Mouse (Mus musculus) neural tube, embryonic 15.5 days (tissue): ENCODE results near the gene Camta1. TPM values are rescaled to one million over a fixed set of nuclear protein-coding genes. Genes with fewer than 3 reads are reported as not detected.
A peak's percentile ranks its signal among the peaks of the same experiment; 100 is the strongest.

Experiments
- ATAC-seq: fragments of 200-750 bp; cut with Nextera tagmentation; 2 replicates; pipeline ENCODE4 v1.8.0; 2017; ENCODE audit warnings: mild to moderate bottlenecking, moderate TSS enrichment, moderate library complexity; ENCODE audit not compliant: low FRiP score
- H3K27ac ChIP-seq: fragments of 300-500 bp; sonication (generic); replicated peaks from 2 replicates; pipeline ENCODE4 v1.5.1; 2015; ENCODE audit warnings: mild to moderate bottlenecking, inconsistent platforms
- H3K27me3 ChIP-seq: fragments of 300-500 bp; sonication (generic); replicated peaks from 2 replicates; pipeline ENCODE4 v1.6.1; 2015; ENCODE audit warnings: inconsistent platforms
- H3K36me3 ChIP-seq: fragments of 300-500 bp; sonication (generic); 2 replicates; pipeline ENCODE4 v1.6.1; 2015; ENCODE audit warnings: inconsistent platforms
- H3K4me1 ChIP-seq: fragments of 300-500 bp; sonication (generic); 2 replicates; pipeline ENCODE4 v1.6.1; 2015; ENCODE audit warnings: inconsistent platforms
- H3K4me2 ChIP-seq: fragments of 300-500 bp; sonication (generic); 2 replicates; pipeline ENCODE4 v1.6.1; 2015; ENCODE audit warnings: inconsistent platforms, mild to moderate bottlenecking, moderate library complexity
- H3K4me3 ChIP-seq: fragments of 300-500 bp; sonication (generic); replicated peaks from 2 replicates; pipeline ENCODE4 v1.5.1; 2015; ENCODE audit warnings: mild to moderate bottlenecking, inconsistent platforms
- H3K9ac ChIP-seq: fragments of 300-500 bp; sonication (generic); replicated peaks from 2 replicates; pipeline ENCODE4 v1.6.1; 2015; ENCODE audit warnings: mild to moderate bottlenecking, inconsistent platforms
- H3K9me3 ChIP-seq: fragments of 300-500 bp; sonication (generic); replicated peaks from 2 replicates; pipeline ENCODE4 v1.6.1; 2016; ENCODE audit warnings: inconsistent platforms
- WGBS: fragments of 180-500 bp; shearing (Covaris S2); methylation state at CpG from one replicate; pipeline ENCODE4 v1.1.7; 2015; ENCODE audit warnings: mixed read lengths; 5-methylcytosine and 5-hydroxymethylcytosine counted together
- polyA plus RNA-seq: library from polyadenylated mRNA; unstranded; fragments of >200 nt; fragmentation: Nextera tagmentation; extraction: Ambion mirVana; gene quantifications from 2 replicates; pipeline ENCODE4 v1.2.1, GENCODE M21; 2015

The Camta1 gene
- polyA plus RNA-seq, 1 experiment from 2014 or later = 161 TPM

DNA sequence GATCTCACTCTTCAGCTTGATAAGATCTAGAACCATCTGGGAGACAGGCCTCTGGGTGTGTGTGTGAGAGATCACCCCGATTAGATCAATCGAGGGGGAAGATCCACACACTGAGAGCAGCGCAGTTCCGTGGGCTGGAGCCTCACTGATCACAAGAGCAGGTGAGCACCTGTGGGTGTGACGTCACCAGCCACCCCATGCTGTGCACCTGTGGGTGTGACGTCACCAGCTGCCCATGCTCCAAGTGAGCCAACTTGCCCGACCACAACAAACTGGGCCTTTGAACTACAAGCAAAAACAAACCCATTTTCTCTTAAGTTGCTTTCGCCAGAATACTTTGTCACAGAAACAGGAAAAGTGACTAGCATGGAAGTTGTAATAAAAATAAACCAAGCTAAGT lies 152.4 kb downstream of the Camta1 start:
- Histone ChIP-seq H3K27ac (no peak overlapping the region), H3K4me2 (no peak overlapping the region), H3K9me3 (no peaks in the 10 kb centered on the region), H3K27me3 (no peaks in the 10 kb centered on the region), H3K36me3 (no peaks in the 10 kb centered on the region), H3K9ac (no peak overlapping the region), H3K4me1 (peaks cover 54% of the 10 kb centered on the region), H3K4me3 (no peak overlapping the region)
- no peak for ATAC-seq
- WGBS = 84% methylated on average over 8 of the region's 8 CpGs

DNA sequence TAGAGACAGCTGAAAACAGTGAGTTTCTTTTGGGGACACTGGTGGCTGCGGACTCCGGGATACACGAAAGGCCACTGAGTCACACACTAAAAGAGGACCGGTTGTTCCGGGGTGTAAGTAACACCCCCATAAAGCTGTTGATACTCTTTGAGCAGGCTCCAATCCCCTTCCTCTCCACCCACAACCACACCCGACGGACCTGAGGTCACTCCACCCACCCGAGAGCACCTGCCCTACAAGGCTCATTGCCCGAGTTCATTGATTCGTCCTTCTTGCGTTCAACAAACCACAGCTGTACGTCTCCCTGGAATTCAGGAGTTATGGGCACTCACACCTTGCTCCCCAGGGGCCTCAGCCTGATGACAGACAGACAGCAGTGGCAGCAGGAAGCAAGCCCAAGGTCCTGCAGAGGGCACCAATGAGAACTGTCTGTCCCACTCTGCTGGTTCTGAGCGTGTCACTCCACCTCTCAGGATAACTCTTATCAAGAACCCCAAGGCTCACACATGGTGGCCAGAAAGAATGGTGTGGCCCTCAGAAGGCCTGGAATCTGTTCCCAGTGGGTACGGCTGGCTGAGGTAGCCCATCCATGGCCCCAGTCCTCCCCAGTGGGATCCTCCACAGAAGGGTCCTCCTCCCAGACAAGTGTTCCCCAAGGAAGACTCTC lies 158.5 kb downstream of the Camta1 start:
- whole genome bisulfite sequencing = 90% methylated on average over 14 of the region's 14 CpGs
- ATAC-seq = no peak
- Histone ChIP-seq H3K9ac (no peak overlapping the region), H3K27ac (no peak overlapping the region), H3K27me3 (no peaks in the 10 kb centered on the region), H3K4me3 (no peak overlapping the region), H3K36me3 (no peaks in the 10 kb centered on the region), H3K4me2 (no peak overlapping the region), H3K4me1 (peaks cover 39% of the 10 kb centered on the region), H3K9me3 (no peaks in the 10 kb centered on the region)

DNA sequence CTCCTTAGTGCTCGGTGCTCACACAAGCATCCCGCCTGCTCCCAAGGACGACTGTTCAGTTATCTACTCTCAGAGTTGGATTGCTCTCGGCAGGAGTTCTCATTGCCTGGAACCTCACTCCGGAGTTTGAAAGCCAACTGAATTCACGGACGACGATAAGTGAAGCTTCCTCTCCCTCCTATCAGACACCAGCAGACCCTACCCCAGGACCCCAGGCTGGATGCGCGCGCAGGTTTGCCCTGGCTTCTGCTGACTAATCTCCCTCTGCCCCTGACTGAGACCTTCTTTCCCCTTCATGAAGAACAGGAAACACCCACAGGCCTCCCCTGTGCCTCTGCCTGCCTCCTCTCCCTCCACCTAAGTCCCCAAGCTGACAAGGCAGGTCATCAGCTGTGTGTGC lies 159.2 kb downstream of the Camta1 start:
- Histone ChIP-seq H3K4me3 (no peak overlapping the region), H3K9me3 (no peaks in the 10 kb centered on the region), H3K4me2 (no peak overlapping the region), H3K4me1 (peaks cover 38% of the 10 kb centered on the region), H3K36me3 (no peaks in the 10 kb centered on the region), H3K9ac (no peak overlapping the region), H3K27me3 (no peaks in the 10 kb centered on the region), H3K27ac (no peak overlapping the region)
- WGBS = 73% methylated on average over 11 of the region's 11 CpGs
- no peak for ATAC-seq

DNA sequence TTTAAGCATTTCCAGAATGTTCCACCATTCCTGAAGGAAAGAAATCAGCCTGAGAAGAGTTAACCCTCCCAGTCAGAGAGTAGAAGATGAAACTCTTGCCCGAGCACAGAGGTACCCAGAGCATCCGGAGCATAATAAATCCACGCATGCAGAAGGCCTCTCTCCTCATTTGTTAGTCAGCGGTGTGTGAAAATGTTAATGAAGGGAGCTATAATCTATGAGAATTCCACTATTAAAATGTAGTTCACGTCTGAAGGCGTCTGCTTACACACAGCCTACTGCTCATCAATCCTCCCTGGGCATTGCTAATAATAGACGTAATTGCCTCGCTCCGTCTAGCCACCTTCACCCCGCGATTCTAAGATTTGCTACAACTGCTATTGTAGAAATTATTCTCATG lies 165.7 kb downstream of the Camta1 start:
- 13% methylated on average over 11 of the region's 11 CpGs for WGBS
- peak; percentile 64; the same call in 1 of the 2 replicates for ATAC-seq
- peaks cover 38% of the 10 kb centered on the region for H3K4me1 ChIP-seq

DNA sequence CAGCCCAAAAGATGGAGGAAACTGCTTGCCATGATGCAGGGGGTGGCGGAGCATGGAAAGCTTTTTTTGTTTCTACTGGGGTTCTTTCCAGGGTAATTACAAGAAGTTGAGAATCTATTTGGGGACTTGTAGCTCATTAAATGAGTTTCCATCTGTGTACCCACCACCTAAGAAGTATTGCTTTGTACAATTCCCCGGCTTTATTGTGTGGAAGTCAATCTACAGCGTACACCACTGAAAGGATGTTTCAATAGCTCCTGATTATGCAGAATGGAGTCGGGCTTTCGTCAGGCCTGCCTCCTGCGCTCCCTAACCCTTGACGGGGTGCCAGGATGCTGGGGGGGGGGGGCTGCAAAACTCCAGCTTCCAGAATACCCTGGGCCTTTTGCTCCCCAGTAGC lies 167.1 kb downstream of the Camta1 start:
- no peaks in the 10 kb centered on the region for H3K9me3 ChIP-seq
- WGBS = 40% methylated on average over 7 of the region's 7 CpGs
- ATAC-seq = no peak

More for the DNA sequence above, 165.7 kb downstream of the Camta1 start:
- Histone ChIP-seq H3K36me3 (no peaks in the 10 kb centered on the region), H3K27ac (peak overlapping the region; percentile 73), H3K9ac (no peak overlapping the region), H3K27me3 (no peaks in the 10 kb centered on the region), H3K4me3 (no peak overlapping the region), H3K9me3 (no peaks in the 10 kb centered on the region), H3K4me2 (no peak overlapping the region)

DNA sequence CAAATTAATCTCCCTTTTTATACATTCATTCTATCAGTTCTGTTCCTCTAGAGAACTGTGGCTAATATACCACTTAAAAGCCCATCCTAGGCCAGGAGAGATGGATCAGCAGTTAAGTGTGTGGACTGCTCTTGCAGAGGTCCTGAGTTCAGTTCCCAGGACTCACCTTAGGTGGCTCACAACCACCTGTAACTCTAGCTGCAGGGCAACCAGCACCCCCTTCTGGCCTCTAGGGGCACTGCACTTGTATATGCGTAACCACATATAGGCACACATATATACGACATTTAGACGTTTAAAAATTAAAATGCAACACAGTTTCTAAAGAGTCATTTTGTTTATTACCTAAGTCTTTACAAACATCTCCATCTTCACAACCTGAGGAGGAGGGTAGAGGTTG lies 167.6 kb downstream of the Camta1 start:
- no peak overlapping the region for H3K4me2 ChIP-seq
- no peaks in the 10 kb centered on the region for H3K27me3 ChIP-seq
- no peak for ATAC-seq
- no peak overlapping the region for H3K9ac ChIP-seq
- H3K27ac ChIP-seq = peak overlapping the region; percentile 73; the same call in 1 of the 2 replicates
- peaks cover 33% of the 10 kb centered on the region for H3K4me1 ChIP-seq
- no peaks in the 10 kb centered on the region for H3K9me3 ChIP-seq
- no peaks in the 10 kb centered on the region for H3K36me3 ChIP-seq
- no peak overlapping the region for H3K4me3 ChIP-seq
- WGBS = 90% methylated on average over 3 of the region's 3 CpGs

More for the DNA sequence above, 167.1 kb downstream of the Camta1 start:
- peak overlapping the region; percentile 73 for H3K27ac ChIP-seq
- no peaks in the 10 kb centered on the region for H3K27me3 ChIP-seq
- no peaks in the 10 kb centered on the region for H3K36me3 ChIP-seq
- H3K4me3 ChIP-seq = no peak overlapping the region
- H3K9ac ChIP-seq = no peak overlapping the region
- no peak overlapping the region for H3K4me2 ChIP-seq
- peaks cover 33% of the 10 kb centered on the region for H3K4me1 ChIP-seq

DNA sequence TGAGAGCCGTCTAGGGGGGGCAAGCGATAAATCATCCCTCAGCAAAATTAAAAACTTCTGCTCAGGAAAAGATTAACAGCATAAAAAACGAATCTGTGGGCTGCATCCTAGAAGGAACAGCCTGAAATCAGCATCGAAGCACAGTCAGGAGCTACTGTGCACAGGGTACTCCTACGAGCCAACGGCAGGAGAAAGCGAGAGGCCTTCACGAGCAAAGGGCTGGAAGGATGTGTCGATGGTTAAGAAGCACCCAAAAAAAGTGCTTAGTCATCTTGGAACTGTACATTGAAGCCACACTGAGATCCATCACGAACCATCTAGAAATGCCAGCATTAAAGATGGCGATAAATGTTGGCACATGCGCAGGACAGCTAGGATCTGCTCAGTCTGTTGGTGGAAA lies 171.6 kb downstream of the Camta1 start:
- H3K9me3 ChIP-seq = no peaks in the 10 kb centered on the region
- no peak overlapping the region for H3K27ac ChIP-seq
- no peak overlapping the region for H3K4me2 ChIP-seq
- no peak for ATAC-seq
- H3K4me3 ChIP-seq = no peak overlapping the region
- 90% methylated on average over 12 of the region's 12 CpGs for WGBS
- H3K27me3 ChIP-seq = no peaks in the 10 kb centered on the region
- H3K4me1 ChIP-seq = peaks cover 13% of the 10 kb centered on the region
- H3K36me3 ChIP-seq = no peaks in the 10 kb centered on the region
- no peak overlapping the region for H3K9ac ChIP-seq

DNA sequence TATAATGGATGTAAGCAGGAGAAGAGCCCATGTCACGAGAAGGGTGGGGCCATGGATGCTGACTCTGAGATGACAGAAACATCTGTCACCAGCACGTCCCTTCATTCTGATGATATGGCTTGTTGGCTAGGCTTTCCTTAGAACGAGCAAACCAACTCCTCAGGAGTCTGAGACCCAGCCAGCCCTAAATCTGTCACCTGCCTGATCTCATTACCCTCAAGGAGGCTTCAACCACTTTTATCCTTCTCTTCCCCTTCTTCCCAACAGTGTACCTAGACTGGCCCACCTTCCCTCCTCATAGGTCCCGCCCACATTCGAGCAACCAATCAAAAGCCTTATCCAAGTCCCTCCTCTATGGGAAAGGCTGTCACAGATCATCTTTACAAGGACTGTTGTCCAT lies 173.5 kb downstream of the Camta1 start:
- WGBS = 93% methylated on average over 5 of the region's 5 CpGs
- H3K27ac ChIP-seq = no peak overlapping the region
- H3K9me3 ChIP-seq = no peaks in the 10 kb centered on the region
- ATAC-seq = no peak
- H3K27me3 ChIP-seq = no peaks in the 10 kb centered on the region
- no peak overlapping the region for H3K4me2 ChIP-seq
- H3K9ac ChIP-seq = no peak overlapping the region
- H3K36me3 ChIP-seq = no peaks in the 10 kb centered on the region
- no peak overlapping the region for H3K4me3 ChIP-seq
- peaks cover 13% of the 10 kb centered on the region; the same call in 1 of the 2 replicates for H3K4me1 ChIP-seq

DNA sequence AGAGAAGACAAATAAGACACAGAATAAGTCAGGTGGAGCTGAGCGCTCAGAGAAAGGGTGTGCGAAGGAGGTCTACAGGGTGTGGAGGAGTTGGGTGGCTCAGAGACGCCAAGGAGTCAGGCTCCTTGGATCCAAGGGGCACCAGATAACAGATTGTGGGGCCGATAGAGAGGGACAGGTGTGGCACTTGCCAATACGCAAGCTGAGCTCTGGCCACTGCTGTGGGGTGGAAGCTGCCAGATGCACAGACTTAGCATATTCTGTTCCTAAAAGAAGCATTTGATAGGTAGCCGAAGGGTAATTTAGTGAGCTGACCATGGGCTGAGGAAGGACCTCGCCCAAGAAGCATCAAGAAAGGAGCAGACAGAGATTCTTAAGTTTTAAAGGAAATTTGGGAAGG lies 177.1 kb downstream of the Camta1 start:
- no peaks in the 10 kb centered on the region for H3K9me3 ChIP-seq
- H3K4me2 ChIP-seq = no peak overlapping the region
- ATAC-seq = no peak
- H3K36me3 ChIP-seq = no peaks in the 10 kb centered on the region
- no peak overlapping the region for H3K9ac ChIP-seq
- no peaks in the 10 kb centered on the region for H3K27me3 ChIP-seq
- peaks cover 10% of the 10 kb centered on the region; the same call in 1 of the 2 replicates for H3K4me1 ChIP-seq
- 87% methylated on average over 7 of the region's 7 CpGs for WGBS
- no peak overlapping the region for H3K4me3 ChIP-seq
- no peak overlapping the region for H3K27ac ChIP-seq

DNA sequence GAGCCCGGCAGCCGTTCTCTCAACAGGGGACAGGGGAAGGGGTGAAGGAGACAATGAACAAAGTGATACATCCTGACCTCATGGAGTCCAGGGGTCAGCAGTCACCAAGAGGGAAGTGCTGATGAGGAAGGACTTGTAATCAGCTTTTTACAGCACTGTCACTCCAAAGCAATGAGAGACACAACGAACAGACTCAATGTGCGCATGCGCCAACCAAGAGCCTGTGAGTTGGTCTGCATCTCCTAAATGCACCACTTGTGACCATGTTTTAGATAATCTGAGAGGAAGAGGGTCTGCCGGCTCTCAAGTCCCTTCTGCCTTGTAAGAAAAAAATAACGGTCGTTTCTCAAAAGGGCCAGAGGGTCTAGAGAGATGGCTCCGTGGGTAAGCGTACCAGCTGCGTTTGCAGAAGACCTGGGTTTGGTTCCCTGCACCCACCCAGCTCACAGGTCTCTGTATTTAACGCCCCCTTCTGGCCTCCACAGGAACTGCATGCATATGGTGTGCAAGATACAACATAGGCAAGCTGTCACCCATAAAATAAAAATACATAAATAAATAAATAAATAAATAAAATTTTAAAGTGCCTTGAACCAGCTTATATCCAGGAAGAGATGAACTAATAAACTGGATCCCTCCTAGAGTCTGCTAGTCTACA lies 178.7 kb downstream of the Camta1 start:
- no peak overlapping the region for H3K9ac ChIP-seq
- H3K36me3 ChIP-seq = no peaks in the 10 kb centered on the region
- H3K4me3 ChIP-seq = no peak overlapping the region
- no peak for ATAC-seq
- no peak overlapping the region for H3K4me2 ChIP-seq
- no peaks in the 10 kb centered on the region for H3K27me3 ChIP-seq
- WGBS = 78% methylated on average over 12 of the region's 12 CpGs
- no peak overlapping the region for H3K27ac ChIP-seq
- H3K9me3 ChIP-seq = no peaks in the 10 kb centered on the region
- H3K4me1 ChIP-seq = peaks cover 10% of the 10 kb centered on the region; the same call in 1 of the 2 replicates

DNA sequence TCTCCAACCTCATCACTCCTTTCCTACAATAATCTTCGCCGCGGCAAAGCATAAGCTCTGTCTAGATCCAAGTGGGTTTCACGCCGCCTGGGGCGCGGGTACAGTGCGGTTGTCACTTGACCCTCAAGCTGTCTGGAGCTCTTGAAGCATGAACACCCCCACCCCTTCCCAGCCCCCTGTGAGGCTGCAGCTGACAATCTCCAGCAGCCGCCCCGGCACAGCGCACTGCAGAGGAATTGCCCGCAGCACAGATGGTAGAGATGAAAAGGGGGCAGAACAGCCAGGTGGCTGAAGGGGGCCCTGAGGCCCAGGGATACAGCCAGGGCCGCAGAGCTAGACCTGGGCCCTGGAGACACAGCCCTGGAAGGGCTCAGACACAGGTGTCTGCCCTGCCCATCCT lies 189.2 kb downstream of the Camta1 start:
- 50% methylated on average over 13 of the region's 13 CpGs for WGBS

DNA sequence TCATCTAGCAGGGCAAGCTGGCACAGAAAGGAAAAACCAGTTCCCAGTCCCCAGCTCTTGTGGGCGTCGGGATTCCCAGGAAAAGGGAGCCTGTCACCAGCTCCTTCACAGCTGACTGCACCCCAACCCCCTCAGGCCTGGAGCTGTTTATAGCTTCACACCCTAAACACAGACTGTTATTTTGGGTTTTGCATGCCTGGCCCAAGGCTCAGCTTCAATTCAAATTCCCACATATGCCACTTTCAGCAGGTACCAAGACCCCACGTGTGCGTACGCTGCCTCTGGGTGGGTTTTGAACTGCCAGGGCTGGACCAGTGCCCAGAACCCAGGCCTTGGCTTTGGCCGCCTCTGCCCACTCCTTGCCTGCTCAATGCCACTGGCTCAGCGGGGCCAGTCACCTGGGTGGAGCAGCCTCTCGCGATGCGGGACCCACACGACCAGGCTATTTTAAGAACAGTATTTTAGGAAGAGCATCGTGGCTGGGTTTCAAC lies 195.2 kb downstream of the Camta1 start:
- Histone ChIP-seq H3K36me3 (no peaks in the 10 kb centered on the region), H3K27ac (peak overlapping the region; percentile 51), H3K4me1 (peaks cover 18% of the 10 kb centered on the region), H3K9ac (no peak overlapping the region), H3K9me3 (no peaks in the 10 kb centered on the region), H3K4me2 (no peak overlapping the region), H3K27me3 (no peaks in the 10 kb centered on the region), H3K4me3 (no peak overlapping the region)
- ATAC-seq = no peak
- 50% methylated on average over 12 of the region's 12 CpGs for WGBS

More for the DNA sequence above, 189.2 kb downstream of the Camta1 start:
- peaks cover 20% of the 10 kb centered on the region for H3K4me1 ChIP-seq
- no peaks in the 10 kb centered on the region for H3K9me3 ChIP-seq
- H3K4me3 ChIP-seq = no peak overlapping the region
- no peak for ATAC-seq
- no peaks in the 10 kb centered on the region for H3K36me3 ChIP-seq
- no peaks in the 10 kb centered on the region for H3K27me3 ChIP-seq
- H3K9ac ChIP-seq = 0 out of 2 replicates have a peak overlapping the region, but pooled peaks have one; percentile 8
- no peak overlapping the region for H3K4me2 ChIP-seq
- no peak overlapping the region; the same call in 1 of the 2 replicates for H3K27ac ChIP-seq
